Mouse (Mus musculus) E14TG2a.4 (cell line): Measurements from ENCODE around the gene Rabif.

Experiments
- H3K27me3 ChIP-seq: 2 replicates; pipeline ENCODE4 v1.6.1; 2014; ENCODE audit warnings: low read length, control low read depth; ENCODE audit not compliant: insufficient read depth
- H3K36me3 ChIP-seq: 2 replicates; pipeline ENCODE4 v1.6.1; 2014; ENCODE audit warnings: low read length, control low read depth; ENCODE audit not compliant: insufficient read depth
- H3K4me1 ChIP-seq: replicated peaks from 2 replicates; pipeline ENCODE4 v1.6.1; 2014; ENCODE audit warnings: low read depth, low read length, control low read depth
- H3K4me3 ChIP-seq: replicated peaks from 2 replicates; pipeline ENCODE4 v1.5.1; 2014; ENCODE audit warnings: mild to moderate bottlenecking, low read length
- H3K9me3 ChIP-seq: 2 replicates; pipeline ENCODE4 v1.6.1; 2014; ENCODE audit warnings: low read length, control low read depth
- CTCF ChIP-seq: conservative IDR thresholded peaks from 2 replicates; pipeline ENCODE4 v1.5.1; 2014; ENCODE audit warnings: low read length
- NANOG ChIP-seq: IDR thresholded peaks from 2 replicates; pipeline ENCODE4 v1.6.1; 2014; ENCODE audit warnings: borderline replicate concordance, low read length, mixed read lengths
- POU5F1 ChIP-seq: IDR thresholded peaks from 2 replicates; pipeline ENCODE4 v1.6.1; 2014; ENCODE audit warnings: low read length, borderline replicate concordance

Gene Rabif

DNA sequence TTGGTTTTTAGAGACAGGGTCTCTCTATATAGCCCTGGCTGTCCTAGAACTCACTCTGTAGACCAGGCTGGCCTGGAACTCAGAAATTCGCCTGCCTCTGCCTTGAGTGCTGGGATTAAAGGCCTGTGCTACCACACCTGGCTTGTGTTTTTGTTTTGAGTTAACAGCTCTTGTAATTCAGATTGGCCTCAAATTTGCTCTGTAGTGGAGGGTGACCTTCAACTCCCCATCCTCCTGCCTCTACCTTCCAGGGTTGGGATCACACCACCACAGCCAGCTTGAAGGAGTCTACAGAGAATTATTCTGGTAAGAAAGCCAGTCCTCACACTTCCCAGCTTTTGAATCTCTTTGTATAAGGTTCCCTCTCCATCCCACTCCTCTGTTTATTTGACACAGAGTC lies 6.5 kb downstream of the Rabif start:
- H3K9me3 ChIP-seq: no peaks in the 10 kb centered on the region
- TF ChIP-seq CTCF: no peak
- no peak for TF ChIP-seq POU5F1
- TF ChIP-seq NANOG: peak; percentile 17; the same call in 1 of the 2 replicates
- peaks cover 77% of the 10 kb centered on the region for H3K4me1 ChIP-seq
- no peaks in the 10 kb centered on the region for H3K27me3 ChIP-seq
- H3K4me3 ChIP-seq: no peak overlapping the region
- H3K36me3 ChIP-seq: peaks cover 48% of the 10 kb centered on the region

GRCm38 (mm10) chr1:134506201-134506600 lies 11.8 kb downstream of the Rabif start:
- Histone ChIP-seq H3K36me3 (peaks cover 63% of the 10 kb centered on the region), H3K9me3 (no peaks in the 10 kb centered on the region), H3K27me3 (no peaks in the 10 kb centered on the region), H3K4me3 (no peak overlapping the region), H3K4me1 (peaks cover 58% of the 10 kb centered on the region)
- TF ChIP-seq NANOG (no peak), POU5F1 (no peak), CTCF (no peak)

- Histone ChIP-seq H3K36me3 (peaks cover 41% of the 10 kb centered on the region), H3K4me1 (peaks cover 57% of the 10 kb centered on the region), H3K9me3 (no peaks in the 10 kb centered on the region), H3K4me3 (no peak overlapping the region), H3K27me3 (peaks cover 24% of the 10 kb centered on the region)
- no peak for TF ChIP-seq CTCF
Measured at GRCm38 (mm10) chr1:134510018-134510417, 15.6 kb downstream of the Rabif start.

DNA sequence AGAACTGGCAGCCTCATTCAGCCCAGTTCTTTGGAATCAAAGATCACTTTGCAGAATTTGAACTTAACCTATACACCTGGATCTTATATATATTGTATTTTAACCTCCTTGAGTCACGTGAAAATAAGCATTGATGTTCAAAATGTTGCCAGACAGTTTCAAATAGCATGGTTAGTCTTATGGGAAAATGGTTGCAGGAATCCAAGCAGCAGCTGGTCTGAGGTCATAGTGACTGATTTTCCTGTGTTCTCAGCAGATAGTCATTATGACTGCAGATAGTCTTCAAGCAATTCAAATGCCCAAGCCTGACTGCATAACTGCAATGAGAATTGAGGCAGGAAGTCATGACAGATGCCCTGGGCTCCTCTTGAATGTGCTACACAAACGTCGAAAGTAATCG lies 17.7 kb downstream of the Rabif start:
- H3K9me3 ChIP-seq: no peaks in the 10 kb centered on the region
- H3K27me3 ChIP-seq: peaks cover 28% of the 10 kb centered on the region
- H3K36me3 ChIP-seq: peaks cover 20% of the 10 kb centered on the region
- TF ChIP-seq NANOG (no peak), CTCF (no peak), POU5F1 (no peak)
- no peak overlapping the region for H3K4me3 ChIP-seq
- peaks cover 58% of the 10 kb centered on the region for H3K4me1 ChIP-seq

- TF ChIP-seq CTCF (no peak), POU5F1 (no peak), NANOG (no peak)
- Histone ChIP-seq H3K4me3 (no peak overlapping the region), H3K27me3 (peaks cover 28% of the 10 kb centered on the region), H3K9me3 (no peaks in the 10 kb centered on the region), H3K4me1 (peaks cover 56% of the 10 kb centered on the region), H3K36me3 (peaks cover 16% of the 10 kb centered on the region)
Measured at GRCm38 (mm10) chr1:134512584-134512983, 18.1 kb downstream of the Rabif start.

DNA sequence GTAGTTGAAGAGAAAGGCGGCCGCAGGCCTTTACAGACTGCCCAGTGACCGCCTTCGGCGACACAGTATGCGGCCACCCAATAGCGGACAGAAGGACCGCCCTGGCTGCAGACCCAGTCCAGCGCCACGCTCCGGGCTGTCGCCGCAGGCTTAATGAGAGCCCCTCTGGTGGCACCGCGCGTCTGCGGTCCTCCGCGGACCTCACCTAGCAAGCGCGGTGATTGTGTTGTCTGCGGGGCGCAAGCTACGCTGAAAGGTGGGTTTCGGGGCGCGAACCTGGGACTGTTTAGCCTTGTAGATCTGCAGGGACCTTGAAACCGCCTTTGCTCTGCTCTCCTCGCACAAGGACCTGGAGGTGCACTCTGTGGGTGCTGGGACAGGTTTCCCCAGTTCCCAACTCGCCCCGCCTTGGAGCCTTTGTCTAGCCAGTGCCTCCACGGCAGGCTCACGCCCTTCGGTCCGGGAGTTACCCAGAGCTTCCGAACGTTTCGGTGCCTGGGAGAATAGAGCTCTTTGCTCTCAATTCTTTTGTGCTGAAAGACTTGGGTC lies 18.9 kb downstream of the Rabif start:
- H3K36me3 ChIP-seq: peaks cover 8% of the 10 kb centered on the region
- peaks cover 57% of the 10 kb centered on the region for H3K4me1 ChIP-seq
- peaks cover 28% of the 10 kb centered on the region for H3K27me3 ChIP-seq
- no peaks in the 10 kb centered on the region for H3K9me3 ChIP-seq
- peak overlapping the region; percentile 77 for H3K4me3 ChIP-seq
- TF ChIP-seq CTCF: no peak
- 0 out of 2 replicates have a peak, but pooled peaks have one; percentile 16 for TF ChIP-seq NANOG
- TF ChIP-seq POU5F1: no peak

GRCm38 (mm10) chr1:134513876-134514590 lies 19.6 kb downstream of the Rabif start:
- H3K27me3 ChIP-seq: peaks cover 28% of the 10 kb centered on the region
- H3K4me3 ChIP-seq: peak overlapping the region; percentile 77
- peaks cover 6% of the 10 kb centered on the region for H3K36me3 ChIP-seq
- H3K9me3 ChIP-seq: no peaks in the 10 kb centered on the region
- peaks cover 60% of the 10 kb centered on the region for H3K4me1 ChIP-seq
- TF ChIP-seq CTCF (no peak), NANOG (no peak), POU5F1 (no peak)

DNA sequence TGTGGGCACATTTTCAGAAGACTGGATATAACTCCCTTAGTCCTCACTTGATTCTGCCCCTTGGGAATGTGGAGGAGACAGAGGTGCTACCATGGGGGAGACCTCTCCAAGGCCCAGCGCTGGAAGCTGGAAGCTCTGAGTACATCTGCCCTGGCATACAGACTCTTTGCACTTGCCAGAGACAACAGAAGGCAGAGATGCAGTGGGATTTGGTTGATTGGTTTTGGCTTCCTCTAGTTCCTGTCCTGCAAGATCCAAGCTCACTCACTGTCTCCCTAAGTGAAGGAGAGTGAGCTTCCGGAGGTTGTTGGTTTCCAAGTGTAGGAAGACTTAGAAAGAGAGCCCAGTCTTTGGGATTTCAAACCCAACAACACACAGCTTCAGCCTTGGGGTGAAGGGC lies 21.4 kb downstream of the Rabif start:
- Histone ChIP-seq H3K4me3 (no peak overlapping the region), H3K9me3 (no peaks in the 10 kb centered on the region), H3K4me1 (peaks cover 53% of the 10 kb centered on the region), H3K27me3 (peaks cover 28% of the 10 kb centered on the region), H3K36me3 (no peaks in the 10 kb centered on the region)
- TF ChIP-seq CTCF (no peak), POU5F1 (no peak), NANOG (no peak)
